Mouse (Mus musculus) heart, postnatal 10 days (tissue): ENCODE measurements around the gene Btbd35f18. TPM values are rescaled to one million over a fixed set of nuclear protein-coding genes. Genes with fewer than 3 reads are reported as not detected.
"Not testable (repeated sequence)": the region's sequence is repeated elsewhere in the genome, so short reads cannot be mapped to it uniquely, and the experiment has no call there.

Source experiments
- DNase-seq, 2 experiments: peaks; one replicate each; pipeline ENCODE4 v3.0.0; 2021
- intact Hi-C: fragments of 180-260 bp; cut with DNase I; formaldehyde crosslinking; loops from one replicate; pipeline ENCODE4 v1.15.1; 2025
- total RNA-seq, 2 experiments: library from RNA; stranded (reverse); gene quantifications; 2 replicates each; pipeline ENCODE4 v1.2.3; 2021

Btbd35f18 gene
- total RNA-seq: not detected

DNA sequence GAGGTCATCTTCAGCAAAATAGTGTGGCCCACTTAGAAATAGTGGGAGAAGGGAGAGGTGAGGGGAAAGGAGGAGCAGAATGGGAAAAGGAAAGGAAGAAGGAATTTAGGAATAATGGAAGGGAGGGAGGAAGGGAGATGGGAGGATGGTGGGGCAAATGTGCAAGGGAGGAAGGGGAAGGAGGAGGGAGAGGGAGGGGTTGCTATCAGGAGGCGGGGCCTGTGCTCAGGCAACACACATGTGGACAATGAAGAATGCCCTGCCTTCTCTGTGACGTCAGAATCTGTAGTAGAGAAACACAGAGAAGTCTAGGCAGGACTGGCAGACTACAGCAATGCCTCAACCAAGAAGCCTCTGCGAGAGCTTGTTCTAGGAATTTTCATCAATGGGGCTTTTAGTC lies at the start of gene Btbd35f18:
Gene Btbd35f18 (plus strand): TSS at position 301 of the 400 bp plus-strand sequence.
- DNase-seq: not testable (repeated sequence)

More for the DNA sequence above, at the start of gene Btbd35f18:
- intact Hi-C loops: not testable (repeated sequence)

Other genes starting within 250 kb of the Btbd35f18 start
- not detected for gene Btbd35f10, start 52.7 kb downstream of the Btbd35f18 start, total RNA-seq